Mouse (Mus musculus): Measurements from ENCODE around the gene Medag. TPM values are rescaled to one million over a fixed set of nuclear protein-coding genes. Genes with fewer than 3 reads are reported as not detected.

Medag gene
- total RNA-seq, 2 experiments from 2014 or later, result 14.1 to 16.1 TPM

DNA sequence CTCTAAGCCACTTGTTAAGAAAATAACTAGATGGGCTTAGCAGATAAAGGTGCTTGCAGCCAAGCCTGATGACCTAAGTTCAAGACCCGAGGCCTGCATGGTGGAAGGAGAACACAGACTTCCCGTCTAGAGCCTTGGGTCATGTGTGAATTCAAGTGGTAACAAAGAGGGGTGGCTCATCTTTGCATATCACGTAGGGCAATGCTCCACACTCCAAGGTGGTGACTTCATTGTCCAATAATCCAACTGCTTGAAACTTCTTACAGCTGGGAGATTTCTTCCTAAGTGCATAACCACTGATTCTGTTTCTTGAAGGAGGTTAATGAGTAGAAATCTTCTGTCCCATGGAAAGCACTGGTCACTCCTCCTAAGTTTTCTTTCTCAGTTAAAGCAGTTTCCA, 50.5 kb downstream of the Medag start:
- DNase-seq, result no peak
- intact Hi-C loops (cut with DNase I), result no loop called here

DNA sequence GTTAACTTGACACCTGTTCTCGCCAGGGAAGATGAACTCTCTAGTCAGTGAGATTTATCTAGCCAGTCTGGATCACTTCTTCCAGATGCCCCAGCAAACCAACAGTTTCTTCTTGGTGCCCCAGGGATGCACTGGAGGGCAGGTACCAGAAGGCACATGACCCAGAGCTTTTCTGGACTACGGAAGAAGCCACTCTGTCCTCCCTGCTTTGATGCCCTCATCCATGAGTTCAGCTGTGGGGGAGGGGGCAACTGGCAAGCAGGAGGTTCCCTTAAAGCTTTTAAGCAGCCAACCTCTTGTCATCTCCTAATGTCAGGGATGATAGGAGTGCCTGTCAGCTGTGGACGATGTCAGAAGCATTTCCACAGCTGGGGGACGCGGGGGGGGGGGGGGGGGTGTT, 53.8 kb downstream of the Medag start:
- peak in 1 of 2 experiments; percentile 28 for DNase-seq

DNA sequence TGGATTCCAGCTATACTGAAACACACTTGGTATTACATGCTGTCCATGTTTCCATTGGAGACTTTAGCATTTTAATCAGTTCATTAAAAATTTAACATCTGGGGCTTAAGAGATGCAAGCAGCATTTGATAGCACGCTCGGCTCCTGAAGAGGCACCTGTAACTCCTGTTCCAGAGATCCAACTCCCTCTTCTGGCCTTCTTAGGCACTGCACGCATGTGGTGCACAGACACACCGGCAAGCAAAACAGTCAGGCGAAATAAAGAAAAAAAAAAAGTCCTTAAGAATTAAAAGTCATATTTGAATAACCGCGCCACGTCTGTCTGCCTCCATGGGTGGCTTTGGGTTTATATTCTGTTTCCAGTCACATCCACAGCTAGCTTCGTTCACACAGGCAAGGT, 62.6 kb downstream of the Medag start:
- intact Hi-C loops (cut with DNase I), result no loop called here
- DNase-seq, result no peak

More for the DNA sequence above, 53.8 kb downstream of the Medag start:
- intact Hi-C loops (cut with DNase I), result no loop called here

DNA sequence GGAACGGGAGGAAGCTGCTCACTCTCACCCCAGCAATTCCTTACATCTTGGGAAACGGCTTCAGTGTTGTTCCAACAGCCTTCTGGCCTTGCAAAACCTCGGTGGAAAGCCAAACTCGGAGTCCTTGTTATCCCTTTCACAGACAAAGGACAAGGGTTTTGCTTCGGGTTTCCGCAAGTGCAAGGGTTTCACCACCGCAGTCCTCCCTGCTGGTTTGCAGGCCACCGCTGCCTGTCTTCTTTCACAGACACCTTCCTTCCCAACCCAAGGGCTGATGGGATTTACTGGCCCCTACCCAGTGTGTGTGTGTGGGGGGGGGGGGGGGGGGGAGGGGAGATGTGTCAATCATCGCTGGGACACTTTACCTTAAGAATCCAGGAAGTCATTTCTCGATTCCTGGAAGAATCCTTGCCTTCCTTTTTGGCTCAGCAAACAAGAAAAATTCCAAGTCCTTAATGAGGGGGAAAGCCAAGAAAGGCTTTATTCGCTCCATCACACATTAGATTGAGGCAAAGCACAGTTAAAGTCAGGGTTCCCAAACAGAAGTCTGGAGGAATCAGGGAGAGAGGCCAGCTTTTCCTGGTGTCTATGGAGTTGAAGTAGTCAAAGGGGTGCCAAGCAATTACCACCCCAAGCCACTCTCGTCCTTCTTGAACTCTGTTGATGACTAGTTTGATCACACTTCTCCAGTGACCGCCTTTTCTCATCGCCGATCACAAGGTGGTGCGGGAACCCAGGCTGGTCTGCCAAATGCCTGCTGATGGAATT, 63.3 kb downstream of the Medag start:
- DNase-seq, result no peak
- intact Hi-C loops (cut with DNase I), result no loop called here

Other genes starting within 250 kb of the Medag start
- 10 to 100 TPM; 17.6 to 19.6 TPM for gene Uspl1, start 227.4 kb upstream of the Medag start, total RNA-seq (2021)
- gene Hmgb1, start 227.3 kb upstream of the Medag start, total RNA-seq (2021), result 100 to 1,000 TPM; 119 to 130 TPM
- gene Alox5ap, start 147.0 kb upstream of the Medag start, total RNA-seq (2021), result 10 to 100 TPM; 13.2 to 16.8 TPM
- gene Tex26, start 27.9 kb downstream of the Medag start, total RNA-seq (2021), result not detected
- not detected for gene Wdr95, start 116.9 kb downstream of the Medag start, total RNA-seq (2021)
- gene Hsph1, start 224.6 kb downstream of the Medag start, total RNA-seq (2021), result 10 to 100 TPM; 23.0 to 28.5 TPM